Mouse (Mus musculus) forebrain, embryonic 16.5 days (tissue): ENCODE measurements around the gene Mrpl14. TPM values are rescaled to one million over a fixed set of nuclear protein-coding genes. Genes with fewer than 3 reads are reported as not detected.

Experiments
- ATAC-seq: fragments of 200-750 bp; cut with Nextera tagmentation; 2 replicates; pipeline ENCODE4 v1.8.0; 2017; ENCODE audit warnings: mild to moderate bottlenecking, moderate library complexity
- H3K27ac ChIP-seq: fragments of 300-500 bp; sonication (generic); 2 replicates; pipeline ENCODE4 v1.5.1; 2014; ENCODE audit warnings: low read length, control low read depth
- H3K27me3 ChIP-seq: fragments of 300-500 bp; sonication (generic); replicated peaks from 2 replicates; pipeline ENCODE4 v1.6.1; 2014; ENCODE audit warnings: low read length; ENCODE audit not compliant: control insufficient read depth, insufficient read depth
- H3K36me3 ChIP-seq: fragments of 300-500 bp; sonication (generic); 2 replicates; pipeline ENCODE4 v1.6.1; 2014; ENCODE audit not compliant: control insufficient read depth, insufficient read depth
- H3K4me1 ChIP-seq: fragments of 300-500 bp; sonication (generic); replicated peaks from 2 replicates; pipeline ENCODE4 v1.6.1; 2014; ENCODE audit warnings: low read length; ENCODE audit not compliant: control insufficient read depth, insufficient read depth
- H3K4me2 ChIP-seq: fragments of 300-500 bp; sonication (generic); 2 replicates; pipeline ENCODE4 v1.6.1; 2014; ENCODE audit warnings: mild to moderate bottlenecking, low read length, control low read depth
- H3K4me3 ChIP-seq: fragments of 300-500 bp; sonication (generic); replicated peaks from 2 replicates; pipeline ENCODE4 v1.5.1; 2014; ENCODE audit warnings: mild to moderate bottlenecking, low read length, control low read depth
- H3K9ac ChIP-seq: fragments of 300-500 bp; sonication (generic); replicated peaks from 2 replicates; pipeline ENCODE4 v1.6.1; 2014; ENCODE audit warnings: low read depth, low read length, control low read depth
- H3K9me3 ChIP-seq: fragments of 300-500 bp; sonication (generic); 2 replicates; pipeline ENCODE4 v1.6.1; 2016; ENCODE audit warnings: low read length; ENCODE audit not compliant: control insufficient read depth
- WGBS: fragments of 180-500 bp; shearing (Covaris S2); extraction: QIAGEN DNeasy Blood & Tissue Kit; methylation state at CpG from one replicate; pipeline ENCODE4 v1.1.7; 2014; 5-methylcytosine and 5-hydroxymethylcytosine counted together
- polyA plus RNA-seq: library from polyadenylated mRNA; unstranded; fragments of >200 nt; fragmentation: Nextera tagmentation; extraction: Ambion mirVana; gene quantifications from 2 replicates; pipeline ENCODE4 v1.2.1, GENCODE M21; 2015

Gene Mrpl14
- polyA plus RNA-seq, 1 experiment from 2014 or later, result 112 TPM

DNA sequence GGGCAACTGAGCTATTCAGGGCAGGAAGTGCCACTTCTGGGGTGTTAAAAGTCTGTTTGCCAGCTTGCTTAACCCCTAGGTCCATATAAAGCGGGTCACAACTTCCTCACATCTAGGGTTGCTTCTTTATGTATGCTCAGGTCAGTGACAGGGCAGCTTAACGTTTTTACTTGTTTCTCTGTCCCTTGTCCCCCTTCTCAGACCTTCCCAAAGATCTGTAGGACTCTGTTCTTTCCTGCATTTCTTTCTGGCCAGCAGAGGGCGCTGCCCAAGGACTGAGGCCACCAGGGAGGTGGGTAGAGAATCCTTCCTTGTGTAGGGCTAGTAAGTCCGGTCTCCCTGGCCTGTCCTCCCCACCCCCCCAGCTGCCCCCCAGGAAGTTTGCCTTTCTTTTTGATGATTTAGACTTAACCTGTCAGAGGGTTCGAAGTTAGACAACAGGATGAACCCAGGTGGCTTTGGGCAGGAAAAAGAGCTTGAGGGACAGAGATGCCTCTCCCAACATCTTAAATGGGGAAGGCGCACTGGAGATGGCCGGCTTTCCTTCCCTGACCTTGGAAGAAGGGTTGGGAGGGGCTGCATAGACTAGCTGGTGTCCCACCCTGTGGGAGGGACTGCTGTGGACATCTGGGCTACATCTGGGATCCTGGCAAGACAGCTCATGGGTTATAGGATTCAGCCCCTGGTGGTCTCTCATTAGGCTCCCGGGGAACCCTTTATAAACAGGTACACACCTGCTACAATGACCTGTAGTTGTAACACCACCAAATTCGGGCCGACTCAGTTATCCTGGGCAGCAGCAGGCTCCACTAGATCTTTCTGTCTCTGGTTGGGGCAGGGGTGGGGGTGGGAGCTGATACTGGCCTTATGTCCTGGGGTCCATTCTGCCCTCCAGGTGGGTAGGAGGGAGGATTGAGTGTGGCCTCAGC lies 49.5 kb downstream of the Mrpl14 start:
- Histone ChIP-seq H3K9ac (peak overlapping the region; percentile 80), H3K9me3 (no peaks in the 10 kb centered on the region), H3K4me3 (peak overlapping the region; percentile 56), H3K4me2 (peak overlapping the region; percentile 64), H3K27me3 (0 out of 2 replicates have a peak, but pooled peaks cover 2% of the 10 kb centered on the region), H3K27ac (peak overlapping the region; percentile 85), H3K36me3 (no peaks in the 10 kb centered on the region), H3K4me1 (peaks cover 38% of the 10 kb centered on the region)
- ATAC-seq, result peak; percentile 37
- WGBS, result 6% methylated on average over 10 of the region's 10 CpGs

DNA sequence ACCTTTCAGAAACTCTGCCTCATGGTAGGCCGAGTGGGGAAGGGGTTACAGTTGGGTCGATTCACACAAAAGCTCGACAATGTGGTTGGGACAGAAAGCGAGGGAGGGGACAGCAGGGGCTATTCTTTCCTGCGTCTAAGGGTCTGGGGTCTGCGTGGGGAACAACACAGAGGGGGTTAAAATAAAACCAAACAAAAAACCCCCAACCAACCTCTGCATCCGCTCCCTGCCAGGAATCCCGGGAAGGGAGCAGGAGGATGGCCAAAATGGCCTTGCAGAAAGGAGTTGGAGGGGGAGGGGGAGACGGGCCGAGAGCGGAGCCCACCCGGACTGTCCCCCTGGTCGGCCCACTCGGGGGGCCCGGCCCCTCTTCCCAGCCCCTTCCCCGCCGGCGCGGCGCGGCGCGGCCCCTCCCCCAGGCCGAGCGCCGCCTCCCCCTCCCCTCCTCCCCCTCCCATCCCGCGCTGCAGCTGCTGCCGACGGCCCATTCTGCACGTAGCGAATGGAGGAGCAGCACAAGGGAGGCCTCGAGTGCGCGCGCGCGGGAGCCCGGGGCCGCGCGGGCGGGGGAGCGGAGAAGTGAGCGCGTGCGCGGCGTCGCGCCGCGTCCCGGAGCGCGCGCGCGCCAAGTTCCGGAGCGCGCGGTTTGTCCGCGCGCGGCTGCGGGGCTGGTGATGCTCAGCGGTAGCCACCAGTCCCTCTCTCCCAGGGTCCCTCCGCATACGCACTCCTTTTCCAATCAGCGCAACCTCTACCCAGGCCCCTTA lies 50.4 kb downstream of the Mrpl14 start:
- peak; percentile 58 for ATAC-seq
- H3K27ac ChIP-seq, result peak overlapping the region; percentile 85
- peak overlapping the region; percentile 80 for H3K9ac ChIP-seq
- H3K4me3 ChIP-seq, result peak overlapping the region; percentile 56
- peak overlapping the region; percentile 64 for H3K4me2 ChIP-seq
- peaks cover 38% of the 10 kb centered on the region for H3K4me1 ChIP-seq
- WGBS, result under 1% methylated on average over 37 of the region's 72 CpGs
- no peaks in the 10 kb centered on the region for H3K9me3 ChIP-seq
- H3K36me3 ChIP-seq, result no peaks in the 10 kb centered on the region
- 0 out of 2 replicates have a peak, but pooled peaks cover 2% of the 10 kb centered on the region for H3K27me3 ChIP-seq

DNA sequence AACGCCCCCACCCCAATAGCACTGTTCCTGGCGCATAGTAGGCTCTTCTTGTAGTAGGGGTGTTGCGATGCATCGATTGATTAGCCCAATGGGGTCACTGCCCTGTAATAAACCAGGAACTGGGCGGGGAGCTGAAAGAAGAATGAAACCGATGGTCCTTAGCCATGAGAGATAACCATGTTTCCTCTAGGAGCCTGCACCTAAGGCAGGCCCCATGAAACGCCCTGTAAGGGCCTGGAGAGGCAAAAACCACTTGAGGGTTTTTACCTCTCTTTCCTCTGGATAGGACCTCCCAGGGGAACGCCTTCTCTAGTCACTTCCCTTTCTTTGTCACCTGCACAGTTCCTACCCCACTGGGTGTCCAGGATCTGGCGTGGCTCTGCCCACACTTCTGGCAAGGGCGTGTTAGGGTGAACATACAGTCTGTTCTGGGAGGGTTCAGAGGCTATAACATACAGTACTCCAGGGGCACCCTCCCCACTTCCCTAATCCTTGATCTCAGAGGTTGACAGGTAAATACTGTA lies 51.0 kb downstream of the Mrpl14 start:
- Histone ChIP-seq H3K9me3 (no peaks in the 10 kb centered on the region), H3K36me3 (no peaks in the 10 kb centered on the region), H3K27ac (peak overlapping the region; percentile 85), H3K4me2 (peak overlapping the region; percentile 64), H3K4me3 (peak overlapping the region; percentile 56), H3K4me1 (peaks cover 38% of the 10 kb centered on the region), H3K9ac (peak overlapping the region; percentile 80), H3K27me3 (no peaks in the 10 kb centered on the region)
- WGBS, result 12% methylated on average over 10 of the region's 10 CpGs
- ATAC-seq, result peak; percentile 5; the same call in 1 of the 2 replicates

DNA sequence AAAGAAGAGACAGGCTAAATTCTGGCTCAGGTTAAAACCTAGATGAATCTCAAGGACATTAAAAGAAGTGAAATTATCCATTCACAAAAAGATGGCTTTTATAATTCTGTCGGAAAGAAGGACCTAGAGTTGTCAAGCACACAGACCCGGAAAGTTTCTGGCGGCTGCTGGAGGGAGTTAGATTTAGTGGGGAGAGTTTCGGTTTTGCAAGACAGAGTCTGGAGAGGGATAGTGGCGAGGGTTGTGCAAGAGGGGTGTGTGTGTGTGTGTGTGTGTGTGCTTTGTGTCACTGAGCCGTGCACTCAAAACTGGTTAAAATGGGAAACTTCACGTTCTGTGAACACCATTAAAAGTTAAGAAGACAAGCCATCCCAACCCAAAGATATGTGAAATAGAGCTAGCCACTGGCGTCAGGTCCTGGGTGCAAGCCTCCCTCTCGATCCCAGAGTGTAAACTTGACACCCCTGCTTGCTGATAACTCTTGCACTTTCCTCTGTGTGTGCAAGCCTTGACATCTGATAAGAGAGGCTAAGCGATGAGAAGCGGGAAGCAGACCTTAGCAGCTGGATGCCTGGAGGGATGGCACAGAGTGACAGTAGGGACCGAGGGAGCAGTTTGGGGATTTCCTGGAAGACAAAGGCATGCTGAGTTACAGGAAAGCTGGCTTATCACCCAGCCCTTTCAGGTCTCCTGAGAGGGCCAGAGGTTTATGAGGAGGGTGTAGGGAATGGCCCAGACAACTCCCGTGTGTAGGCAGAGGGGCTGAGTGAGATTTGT lies 56.4 kb downstream of the Mrpl14 start:
- no peak for ATAC-seq
- Histone ChIP-seq H3K9me3 (no peaks in the 10 kb centered on the region), H3K4me2 (no peak overlapping the region), H3K36me3 (no peaks in the 10 kb centered on the region), H3K9ac (no peak overlapping the region), H3K4me1 (no peaks in the 10 kb centered on the region), H3K27me3 (no peaks in the 10 kb centered on the region), H3K4me3 (no peak overlapping the region), H3K27ac (no peak overlapping the region)
- WGBS, result 66% methylated on average over 13 of the region's 13 CpGs

DNA sequence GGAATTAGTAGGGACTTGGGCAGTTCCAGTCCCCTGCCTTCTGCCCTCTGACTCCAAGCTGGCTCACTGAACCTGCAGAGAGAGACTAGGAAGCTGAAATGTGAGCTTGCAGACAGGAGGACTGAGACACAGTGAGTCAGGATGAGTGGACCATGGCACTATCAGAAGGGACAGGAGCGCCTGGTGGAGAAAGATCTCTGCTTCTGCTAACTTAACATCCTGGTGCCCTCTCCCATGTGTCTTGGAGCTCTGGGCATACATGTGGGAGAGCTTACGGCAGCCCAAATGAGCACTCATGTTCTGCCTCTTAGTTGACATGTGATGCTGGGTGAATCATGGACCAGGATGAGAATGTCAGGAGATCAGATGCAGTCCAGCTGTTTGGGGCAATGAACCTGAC lies 59.5 kb downstream of the Mrpl14 start:
- no peak overlapping the region for H3K9ac ChIP-seq
- H3K4me3 ChIP-seq, result no peak overlapping the region
- WGBS, result 98% methylated on average over 2 of the region's 2 CpGs
- ATAC-seq, result no peak
- H3K36me3 ChIP-seq, result no peaks in the 10 kb centered on the region
- no peak overlapping the region for H3K27ac ChIP-seq
- H3K4me1 ChIP-seq, result no peaks in the 10 kb centered on the region
- no peaks in the 10 kb centered on the region for H3K27me3 ChIP-seq
- no peaks in the 10 kb centered on the region for H3K9me3 ChIP-seq
- no peak overlapping the region for H3K4me2 ChIP-seq

DNA sequence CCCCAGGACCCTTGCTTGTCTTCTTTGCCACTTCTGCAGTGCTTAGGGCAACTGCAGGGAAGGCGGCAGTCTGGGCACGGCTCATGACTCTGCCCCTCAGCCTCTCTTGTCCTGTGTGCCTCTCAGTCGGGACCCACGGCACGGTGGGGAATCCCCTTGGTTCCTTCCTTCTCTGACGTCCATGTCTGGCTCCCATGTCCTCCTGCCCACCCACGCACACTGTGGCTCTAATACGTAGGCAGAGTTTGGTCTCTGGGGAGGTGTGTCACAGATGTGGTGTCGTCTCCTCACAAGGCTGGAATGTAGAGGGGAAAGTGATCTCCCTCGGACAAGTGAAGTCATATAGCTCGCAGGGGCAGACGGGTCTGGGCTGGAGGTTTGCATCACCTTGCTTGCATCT lies 60.6 kb downstream of the Mrpl14 start:
- 73% methylated on average over 12 of the region's 12 CpGs for WGBS
- Histone ChIP-seq H3K4me2 (no peak overlapping the region), H3K9ac (no peak overlapping the region), H3K27ac (no peak overlapping the region), H3K36me3 (no peaks in the 10 kb centered on the region), H3K4me3 (no peak overlapping the region), H3K4me1 (no peaks in the 10 kb centered on the region), H3K27me3 (no peaks in the 10 kb centered on the region), H3K9me3 (no peaks in the 10 kb centered on the region)
- ATAC-seq, result no peak

DNA sequence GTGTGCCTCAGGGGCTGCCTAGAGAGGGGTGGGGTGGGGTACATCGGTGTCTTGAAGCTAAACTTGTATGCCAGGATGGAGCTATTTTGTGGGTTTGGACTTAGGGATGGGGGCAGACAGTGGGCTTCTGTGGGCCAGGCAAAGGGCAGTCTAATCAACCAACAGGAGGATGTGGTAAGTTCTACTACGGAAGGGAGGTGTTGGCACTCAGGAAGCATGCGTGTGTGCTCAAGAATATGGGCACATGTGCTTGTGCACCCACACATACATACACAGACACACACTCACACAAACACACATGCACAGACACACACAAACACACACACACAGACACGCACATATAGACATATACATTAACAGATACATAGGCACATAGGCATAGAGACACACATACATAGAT lies 61.2 kb downstream of the Mrpl14 start:
- Histone ChIP-seq H3K36me3 (no peaks in the 10 kb centered on the region), H3K4me1 (no peaks in the 10 kb centered on the region), H3K27ac (no peak overlapping the region), H3K4me2 (no peak overlapping the region), H3K9me3 (no peaks in the 10 kb centered on the region), H3K27me3 (no peaks in the 10 kb centered on the region), H3K4me3 (no peak overlapping the region), H3K9ac (no peak overlapping the region)
- WGBS, result 96% methylated on average over 4 of the region's 4 CpGs
- ATAC-seq, result no peak
